Mouse (Mus musculus): ENCODE data around the gene Erich2. TPM values are rescaled to one million over a fixed set of nuclear protein-coding genes. Genes with fewer than 3 reads are reported as not detected.
"Not testable (repeated sequence)": the region's sequence is repeated elsewhere in the genome, so short reads cannot be mapped to it uniquely, and the experiment has no call there.

Gene Erich2
- polyA plus RNA-seq, 1 experiment from 2014 or later: not detected

GRCm38 (mm10) chr2:70506372-70506771 is 2.2 kb upstream of the Erich2 start:
- Histone ChIP-seq H3K4me2 (no peak overlapping the region), H3K36me3 (ENCODE audit: control insufficient read depth, insufficient read depth, low read length) (no peaks in the 10 kb centered on the region), H3K4me1 (replicated peaks; ENCODE audit: control insufficient read depth, insufficient read depth, low read length) (0 out of 2 replicates have a peak, but pooled peaks cover 2% of the 10 kb centered on the region), H3K27ac (ENCODE audit: low read depth, low read length) (no peak overlapping the region), H3K4me3 (ENCODE audit: low read depth, low read length) (no peak overlapping the region), H3K9me3 (ENCODE audit: control insufficient read depth, low read length) (no peaks in the 10 kb centered on the region), H3K27me3 (replicated peaks; ENCODE audit: control insufficient read depth, insufficient read depth, low read length) (peaks cover 12% of the 10 kb centered on the region), H3K9ac (ENCODE audit: low read depth, low read length) (no peak overlapping the region)
- ATAC-seq (replicated peaks; ENCODE audit: low FRiP score) (no peak), DNase-seq (ENCODE audit: low spot score) (no peak)
- WGBS: 65% methylated on average over 2 of the region's 2 CpGs

DNA sequence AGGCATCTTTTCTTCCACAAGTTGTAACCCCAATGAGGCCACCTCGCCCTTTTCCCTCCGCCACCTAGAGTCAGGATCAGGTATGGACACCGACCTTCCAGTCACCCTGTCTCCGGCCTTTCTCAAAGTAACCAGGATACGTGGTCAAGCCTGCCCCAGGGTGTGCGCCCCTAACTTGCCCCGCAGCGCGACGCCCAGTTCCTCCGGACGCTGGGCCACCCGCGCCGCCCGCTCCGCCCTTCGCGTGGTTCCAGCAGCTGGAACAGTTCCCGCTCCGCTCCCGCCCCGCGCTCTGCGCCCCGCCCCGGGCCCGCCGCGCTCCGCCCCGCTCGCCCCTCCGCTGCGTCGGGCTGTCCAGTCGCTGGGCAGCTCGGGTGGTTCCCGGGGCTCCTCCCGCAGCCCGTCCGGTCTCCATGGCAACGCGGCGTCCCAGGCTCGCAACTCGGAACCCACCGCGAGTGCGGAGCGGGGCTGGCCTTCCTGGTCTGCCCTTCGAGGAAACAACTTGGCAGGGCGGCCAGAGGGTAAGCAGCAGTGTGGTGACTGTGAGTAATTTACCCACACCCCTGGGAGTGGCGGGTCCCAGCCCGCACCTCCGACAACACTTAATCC is 508 bp downstream of the Erich2 start:
- Histone ChIP-seq H3K27me3 (replicated peaks; ENCODE audit: control insufficient read depth, insufficient read depth, low read length) (peaks cover 12% of the 10 kb centered on the region), H3K27ac (ENCODE audit: low read depth, low read length) (no peak overlapping the region), H3K9me3 (ENCODE audit: control insufficient read depth, low read length) (no peaks in the 10 kb centered on the region), H3K4me2 (peak overlapping the region; percentile 72), H3K4me1 (replicated peaks; ENCODE audit: control insufficient read depth, insufficient read depth, low read length) (0 out of 2 replicates have a peak, but pooled peaks cover 2% of the 10 kb centered on the region), H3K9ac (ENCODE audit: low read depth, low read length) (peak overlapping the region; percentile 12; the same call in 1 of the 2 replicates), H3K36me3 (ENCODE audit: control insufficient read depth, insufficient read depth, low read length) (no peaks in the 10 kb centered on the region), H3K4me3 (ENCODE audit: low read depth, low read length) (peak overlapping the region; percentile 53)
- DNase-seq (ENCODE audit: low spot score) (peak; percentile 74), ATAC-seq (replicated peaks; ENCODE audit: low FRiP score) (peak; percentile 77)
- under 1% methylated on average over 55 of the region's 56 CpGs for WGBS

DNA sequence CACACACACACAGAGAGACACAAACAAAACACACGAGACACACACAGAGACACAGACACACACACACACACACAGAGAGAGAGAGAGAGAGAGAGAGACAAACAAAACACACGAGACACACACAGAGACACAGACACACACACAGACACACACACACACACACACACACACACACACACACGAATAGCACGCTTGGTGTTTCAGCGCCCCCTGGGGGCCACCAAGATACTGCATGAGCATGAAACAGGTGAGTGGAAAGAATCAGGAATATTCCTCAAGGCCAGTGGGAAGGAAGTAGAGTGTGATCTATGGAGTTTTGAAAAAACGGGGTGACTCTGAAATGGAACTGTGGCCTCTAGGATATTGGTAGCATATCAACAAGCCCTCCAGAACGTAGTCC is 29.7 kb downstream of the Erich2 start:
- ATAC-seq (replicated peaks; ENCODE audit: low FRiP score); H3K4me3 ChIP-seq (ENCODE audit: low read depth, low read length): not testable (repeated sequence)
- WGBS: 42% methylated on average over 7 of the region's 7 CpGs

GRCm38 (mm10) chr2:70550671-70551070 is 42.1 kb downstream of the Erich2 start:
- 58% methylated on average over 6 of the region's 6 CpGs for WGBS
- ATAC-seq (replicated peaks; ENCODE audit: low FRiP score): no peak

More for the DNA sequence above, 29.7 kb downstream of the Erich2 start:
- not testable (repeated sequence) for H3K9me3 ChIP-seq (ENCODE audit: control insufficient read depth, low read length); H3K4me2 ChIP-seq; H3K4me1 ChIP-seq (replicated peaks; ENCODE audit: control insufficient read depth, insufficient read depth, low read length); H3K36me3 ChIP-seq (ENCODE audit: control insufficient read depth, insufficient read depth, low read length); H3K27ac ChIP-seq (ENCODE audit: low read depth, low read length); H3K27me3 ChIP-seq (replicated peaks; ENCODE audit: control insufficient read depth, insufficient read depth, low read length); DNase-seq (ENCODE audit: low spot score); H3K9ac ChIP-seq (ENCODE audit: low read depth, low read length)

DNA sequence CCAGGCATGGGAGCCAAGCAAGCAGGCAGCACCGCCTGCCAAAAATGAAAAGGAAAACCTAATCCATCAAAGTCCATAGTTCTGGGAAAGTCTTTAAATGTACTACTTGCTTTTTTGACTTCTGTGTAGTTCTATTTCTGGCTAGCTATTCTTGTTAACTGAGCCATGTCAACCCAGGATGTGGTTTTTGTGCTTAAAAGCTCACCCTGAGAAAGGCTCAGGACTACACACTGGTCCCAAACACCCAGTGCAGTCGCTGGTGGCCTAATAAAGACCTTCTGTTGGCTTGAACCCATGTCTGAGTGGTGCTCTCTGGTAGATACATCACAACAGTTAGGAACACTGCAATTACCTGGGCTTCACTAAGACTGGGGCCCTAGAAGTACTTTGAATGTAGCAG is 42.8 kb downstream of the Erich2 start:
- H3K27ac ChIP-seq (ENCODE audit: low read depth, low read length): no peak overlapping the region
- H3K9ac ChIP-seq (ENCODE audit: low read depth, low read length): no peak overlapping the region
- no peak overlapping the region for H3K4me3 ChIP-seq (ENCODE audit: low read depth, low read length)
- no peaks in the 10 kb centered on the region for H3K27me3 ChIP-seq (replicated peaks; ENCODE audit: control insufficient read depth, insufficient read depth, low read length)
- DNase-seq (ENCODE audit: low spot score) (no peak), ATAC-seq (replicated peaks; ENCODE audit: low FRiP score) (no peak)
- no peaks in the 10 kb centered on the region for H3K9me3 ChIP-seq (ENCODE audit: control insufficient read depth, low read length)
- H3K4me1 ChIP-seq (replicated peaks; ENCODE audit: control insufficient read depth, insufficient read depth, low read length): no peaks in the 10 kb centered on the region
- 65% methylated on average over 2 of the region's 2 CpGs for WGBS
- no peak overlapping the region for H3K4me2 ChIP-seq
- no peaks in the 10 kb centered on the region for H3K36me3 ChIP-seq (ENCODE audit: control insufficient read depth, insufficient read depth, low read length)

More at GRCm38 (mm10) chr2:70550671-70551070, 42.1 kb downstream of the Erich2 start:
- no peak overlapping the region for H3K4me2 ChIP-seq
- H3K4me3 ChIP-seq (ENCODE audit: low read depth, low read length): no peak overlapping the region
- H3K4me1 ChIP-seq (replicated peaks; ENCODE audit: control insufficient read depth, insufficient read depth, low read length): no peaks in the 10 kb centered on the region
- no peaks in the 10 kb centered on the region for H3K27me3 ChIP-seq (replicated peaks; ENCODE audit: control insufficient read depth, insufficient read depth, low read length)
- H3K27ac ChIP-seq (ENCODE audit: low read depth, low read length): no peak overlapping the region
- H3K9me3 ChIP-seq (ENCODE audit: control insufficient read depth, low read length): no peaks in the 10 kb centered on the region
- no peak for DNase-seq (ENCODE audit: low spot score)
- no peak overlapping the region for H3K9ac ChIP-seq (ENCODE audit: low read depth, low read length)
- no peaks in the 10 kb centered on the region for H3K36me3 ChIP-seq (ENCODE audit: control insufficient read depth, insufficient read depth, low read length)

DNA sequence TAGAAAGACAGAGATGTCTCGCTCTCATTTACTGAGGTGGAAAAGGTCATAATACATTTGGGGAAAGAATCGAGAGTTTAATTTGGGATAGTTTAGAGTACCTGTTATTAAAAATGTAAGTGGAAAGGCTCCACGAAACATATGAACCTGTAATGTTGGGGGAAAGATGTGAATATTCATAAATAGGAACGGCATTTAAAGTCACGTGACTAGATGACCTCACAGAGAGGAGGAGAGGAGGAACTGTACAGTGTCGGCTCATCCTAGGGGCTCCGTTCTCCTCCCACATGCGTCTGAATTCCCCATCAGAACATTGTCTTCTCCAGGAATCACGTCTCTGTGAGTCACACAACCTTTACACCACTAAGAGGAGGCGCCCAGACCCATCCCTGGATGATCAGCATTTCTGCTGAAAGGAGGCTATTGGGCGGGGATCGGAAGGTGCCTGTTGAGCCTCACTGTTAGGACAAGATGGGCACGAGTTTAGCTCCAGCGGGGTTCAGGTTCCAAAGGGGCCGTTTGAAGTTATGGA is 43.5 kb downstream of the Erich2 start:
- H3K4me1 ChIP-seq (replicated peaks; ENCODE audit: control insufficient read depth, insufficient read depth, low read length): no peaks in the 10 kb centered on the region
- H3K36me3 ChIP-seq (ENCODE audit: control insufficient read depth, insufficient read depth, low read length): no peaks in the 10 kb centered on the region
- no peak overlapping the region for H3K9ac ChIP-seq (ENCODE audit: low read depth, low read length)
- H3K27ac ChIP-seq (ENCODE audit: low read depth, low read length): no peak overlapping the region
- ATAC-seq (replicated peaks; ENCODE audit: low FRiP score) (no peak), DNase-seq (ENCODE audit: low spot score) (no peak)
- H3K9me3 ChIP-seq (ENCODE audit: control insufficient read depth, low read length): no peaks in the 10 kb centered on the region
- 77% methylated on average over 15 of the region's 15 CpGs for WGBS
- H3K4me2 ChIP-seq: no peak overlapping the region
- H3K27me3 ChIP-seq (replicated peaks; ENCODE audit: control insufficient read depth, insufficient read depth, low read length): no peaks in the 10 kb centered on the region
- no peak overlapping the region for H3K4me3 ChIP-seq (ENCODE audit: low read depth, low read length)

DNA sequence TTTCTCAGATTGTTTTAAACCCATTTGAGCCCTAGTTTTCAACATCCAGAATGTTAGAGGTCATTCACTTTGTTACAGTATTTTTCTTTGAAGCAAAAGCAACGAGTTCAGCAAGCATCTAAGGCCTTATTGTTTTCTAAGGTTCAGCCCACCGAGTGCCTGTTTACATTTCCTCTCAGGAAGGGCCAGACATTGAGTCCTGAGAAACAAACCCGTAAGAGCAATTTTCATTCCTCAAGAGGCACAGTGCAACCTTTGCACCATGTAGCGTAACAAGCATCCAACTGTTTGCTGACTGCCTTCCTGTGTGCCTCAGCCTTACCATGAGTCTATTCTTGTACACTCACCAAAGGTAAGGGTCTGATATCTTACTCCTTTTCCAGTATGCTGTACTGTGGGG is 44.2 kb downstream of the Erich2 start, which contains the start of gene Gad1:
Gene Gad1 (plus strand): TSS at position 301 of the 400 bp plus-strand sequence.
- Histone ChIP-seq H3K27me3 (replicated peaks; ENCODE audit: control insufficient read depth, insufficient read depth, low read length) (0 out of 2 replicates have a peak, but pooled peaks cover 2% of the 10 kb centered on the region), H3K4me1 (replicated peaks; ENCODE audit: control insufficient read depth, insufficient read depth, low read length) (no peaks in the 10 kb centered on the region), H3K9me3 (ENCODE audit: control insufficient read depth, low read length) (no peaks in the 10 kb centered on the region), H3K4me3 (ENCODE audit: low read depth, low read length) (no peak within 1 kb of the TSS), H3K36me3 (ENCODE audit: control insufficient read depth, insufficient read depth, low read length) (no peaks in the 10 kb centered on the region), H3K27ac (ENCODE audit: low read depth, low read length) (no peak within 1 kb of the TSS), H3K4me2 (no peak within 1 kb of the TSS), H3K9ac (ENCODE audit: low read depth, low read length) (no peak within 1 kb of the TSS)
- ATAC-seq (replicated peaks; ENCODE audit: low FRiP score) (no peak), DNase-seq (ENCODE audit: low spot score) (no peak)
- WGBS: 54% methylated on average over 4 of the region's 4 CpGs

- Histone ChIP-seq H3K36me3 (ENCODE audit: control insufficient read depth, insufficient read depth, low read length) (no peaks in the 10 kb centered on the region), H3K4me3 (ENCODE audit: low read depth, low read length) (no peak overlapping the region), H3K9me3 (ENCODE audit: control insufficient read depth, low read length) (no peaks in the 10 kb centered on the region), H3K4me2 (no peak overlapping the region), H3K9ac (ENCODE audit: low read depth, low read length) (no peak overlapping the region), H3K4me1 (replicated peaks; ENCODE audit: control insufficient read depth, insufficient read depth, low read length) (no peaks in the 10 kb centered on the region), H3K27me3 (replicated peaks; ENCODE audit: control insufficient read depth, insufficient read depth, low read length) (peaks cover 5% of the 10 kb centered on the region), H3K27ac (ENCODE audit: low read depth, low read length) (no peak overlapping the region)
- ATAC-seq (replicated peaks; ENCODE audit: low FRiP score) (no peak), DNase-seq (ENCODE audit: low spot score) (no peak)
- 71% methylated on average over 3 of the region's 3 CpGs for WGBS
Observed at GRCm38 (mm10) chr2:70553826-70554225, 45.2 kb downstream of the Erich2 start.

Measured in liver, embryonic 11.5 days (tissue).